Mouse (Mus musculus) MEL (cell line): ENCODE measurements around the gene Msrb1. TPM values are rescaled to one million over a fixed set of nuclear protein-coding genes. Genes with fewer than 3 reads are reported as not detected.
A peak's percentile ranks its signal among the peaks of the same experiment; 100 is the strongest.

ENCODE experiments used
- DNase-seq: peaks from one replicate; pipeline ENCODE4 v3.0.0; 2011; ENCODE audit warnings: low read depth, low spot score
- H3K27ac ChIP-seq: 2 replicates; pipeline ENCODE4 v1.5.1; 2012; ENCODE audit warnings: low read depth, mild to moderate bottlenecking, control low read depth, low read length, moderate library complexity; ENCODE audit not compliant: control insufficient read depth
- H3K27me3 ChIP-seq, 2 experiments: fragments of 150-350 bp in 1 of 2; sonication (generic) in 1 of 2; 2 replicates each; pipeline ENCODE4 v1.6.1; 2012; ENCODE audit warnings: low read length in 2 of 2, mild to moderate bottlenecking in 2 of 2, improper control_type of control experiment in 1 of 2, moderate library complexity in 1 of 2; ENCODE audit not compliant: insufficient read depth in 2 of 2, control insufficient read depth in 1 of 2
- H3K36me3 ChIP-seq, 2 experiments: 2 replicates each; pipeline ENCODE4 v1.6.1; 2012 to 2014; ENCODE audit warnings: low read length in 2 of 2, improper control_type of control experiment in 1 of 2, inconsistent platforms in 1 of 2, mild to moderate bottlenecking in 1 of 2; ENCODE audit not compliant: insufficient read depth in 2 of 2, control insufficient read depth in 1 of 2
- H3K4me1 ChIP-seq, 2 experiments: fragments of 150-350 bp in 1 of 2; sonication (generic) in 1 of 2; 2 replicates each; pipeline ENCODE4 v1.6.1; 2012; ENCODE audit warnings: low read length in 2 of 2, improper control_type of control experiment in 1 of 2, mild to moderate bottlenecking in 1 of 2; ENCODE audit not compliant: insufficient read depth in 2 of 2, control insufficient read depth in 1 of 2
- H3K4me3 ChIP-seq, 2 experiments: fragments of 150-350 bp in 1 of 2; sonication (generic) in 1 of 2; 2 replicates each; pipeline ENCODE4 v1.5.1; 2012; ENCODE audit warnings: low read depth in 2 of 2, low read length in 2 of 2, mild to moderate bottlenecking in 2 of 2, moderate library complexity in 2 of 2, control low read depth in 1 of 2, improper control_type of control experiment in 1 of 2; ENCODE audit not compliant: control insufficient read depth in 1 of 2, insufficient read depth in 1 of 2
- H3K79me2 ChIP-seq: 2 replicates; pipeline ENCODE4 v1.6.1; 2012; ENCODE audit warnings: mild to moderate bottlenecking, low read length, moderate library complexity; ENCODE audit not compliant: control insufficient read depth, poor library complexity, insufficient read depth
- H3K9ac ChIP-seq: 2 replicates; pipeline ENCODE4 v1.6.1; 2012; ENCODE audit warnings: low read depth, mild to moderate bottlenecking, control low read depth, low read length, moderate library complexity; ENCODE audit not compliant: control insufficient read depth, poor library complexity, severe bottlenecking
- H3K9me3 ChIP-seq: fragments of 150-350 bp; sonication (generic); replicated peaks from 2 replicates; pipeline ENCODE4 v1.6.1; 2012; ENCODE audit warnings: mild to moderate bottlenecking, low read length, improper control_type of control experiment, moderate library complexity; ENCODE audit not compliant: insufficient read depth
- BHLHE40 ChIP-seq: IDR thresholded peaks from 2 replicates; pipeline ENCODE4 v1.6.1; 2012; ENCODE audit warnings: low read depth, mild to moderate bottlenecking, inconsistent platforms, low read length, improper control_type of control experiment, borderline replicate concordance
- CHD1 ChIP-seq: IDR thresholded peaks from 2 replicates; pipeline ENCODE4 v1.6.1; 2012; ENCODE audit warnings: low read depth, mild to moderate bottlenecking, inconsistent platforms, low read length, improper control_type of control experiment
- CHD2 ChIP-seq: IDR thresholded peaks from 2 replicates; pipeline ENCODE4 v1.6.1; 2011; ENCODE audit warnings: low read length, improper control_type of control experiment
- CTCF ChIP-seq, 3 experiments: IDR thresholded peaks in 2 of 3; conservative IDR thresholded peaks in 1 of 3; 2 replicates each; pipeline ENCODE4 v1.5.1; 2011 to 2012; ENCODE audit warnings: low read length in 3 of 3, low read depth in 2 of 3, mild to moderate bottlenecking in 2 of 3, improper control_type of control experiment in 1 of 3, inconsistent platforms in 1 of 3, mixed read lengths in 1 of 3, moderate library complexity in 1 of 3; ENCODE audit not compliant: control insufficient read depth in 1 of 3, insufficient read depth in 1 of 3, poor library complexity in 1 of 3, severe bottlenecking in 1 of 3
- E2F4 ChIP-seq: IDR thresholded peaks from 2 replicates; pipeline ENCODE4 v1.6.1; 2011; ENCODE audit warnings: low read depth, low read length, improper control_type of control experiment, borderline replicate concordance
- ELF1 ChIP-seq: IDR thresholded peaks from 2 replicates; pipeline ENCODE4 v1.6.1; 2014; ENCODE audit warnings: low read depth, mild to moderate bottlenecking, inconsistent platforms, low read length, improper control_type of control experiment, moderate library complexity
- EP300 ChIP-seq, 2 experiments: IDR thresholded peaks; 2 replicates each; pipeline ENCODE4 v1.6.1; 2011; ENCODE audit warnings: improper control_type of control experiment in 2 of 2, low read length in 2 of 2, low read depth in 1 of 2, mild to moderate bottlenecking in 1 of 2
- ETS1 ChIP-seq: IDR thresholded peaks from 2 replicates; pipeline ENCODE4 v1.6.1; 2012; ENCODE audit warnings: low read depth, mild to moderate bottlenecking, inconsistent platforms, low read length, improper control_type of control experiment, moderate library complexity
- GATA1 ChIP-seq: IDR thresholded peaks from 2 replicates; pipeline ENCODE4 v1.6.1; 2011; ENCODE audit warnings: low read depth, low read length, improper control_type of control experiment
- HCFC1 ChIP-seq: IDR thresholded peaks from 2 replicates; pipeline ENCODE4 v1.6.1; 2012; ENCODE audit warnings: low read depth, mild to moderate bottlenecking, inconsistent platforms, low read length, improper control_type of control experiment, moderate library complexity
- JUND ChIP-seq: IDR thresholded peaks from 2 replicates; pipeline ENCODE4 v1.6.1; 2011; ENCODE audit warnings: low read depth, mild to moderate bottlenecking, improper control_type of control experiment, low read length
- KAT2A ChIP-seq: conservative IDR thresholded peaks from 2 replicates; pipeline ENCODE4 v1.6.1; 2012; ENCODE audit warnings: low read depth, low read length, improper control_type of control experiment, inconsistent platforms
- MAX ChIP-seq: IDR thresholded peaks from 2 replicates; pipeline ENCODE4 v1.6.1; 2011; ENCODE audit warnings: low read length, improper control_type of control experiment
- MEF2A ChIP-seq: IDR thresholded peaks from 2 replicates; pipeline ENCODE4 v1.6.1; 2014; ENCODE audit warnings: low read depth, mild to moderate bottlenecking, inconsistent platforms, low read length, improper control_type of control experiment; ENCODE audit not compliant: poor library complexity, insufficient replicate concordance, severe bottlenecking; ENCODE audit errors: extremely low read depth
- MYB ChIP-seq: IDR thresholded peaks from 2 replicates; pipeline ENCODE4 v1.6.1; 2011; ENCODE audit warnings: mild to moderate bottlenecking, low read depth, low read length, improper control_type of control experiment
- MYC ChIP-seq: IDR thresholded peaks from 2 replicates; pipeline ENCODE4 v1.6.1; 2011; ENCODE audit warnings: low read depth, mild to moderate bottlenecking, low read length, improper control_type of control experiment, moderate library complexity
- NELFE ChIP-seq: IDR thresholded peaks from 2 replicates; pipeline ENCODE4 v1.6.1; 2011; ENCODE audit warnings: low read depth, low read length, improper control_type of control experiment
- NRF1 ChIP-seq: IDR thresholded peaks from 2 replicates; pipeline ENCODE4 v1.6.1; 2014; ENCODE audit warnings: low read depth, mild to moderate bottlenecking, inconsistent platforms, low read length, improper control_type of control experiment, moderate library complexity; ENCODE audit not compliant: poor library complexity, insufficient read depth, severe bottlenecking
- POLR2A ChIP-seq, 2 experiments: IDR thresholded peaks; 2 replicates each; pipeline ENCODE4 v1.6.1; 2011 to 2012; ENCODE audit warnings: low read length in 2 of 2, mild to moderate bottlenecking in 2 of 2, control low read depth in 1 of 2, improper control_type of control experiment in 1 of 2, low read depth in 1 of 2, moderate library complexity in 1 of 2; ENCODE audit not compliant: control insufficient read depth in 1 of 2, insufficient read depth in 1 of 2, poor library complexity in 1 of 2
- POLR2AphosphoS2 ChIP-seq: IDR thresholded peaks from 2 replicates; pipeline ENCODE4 v1.6.1; 2011; ENCODE audit warnings: low read length, improper control_type of control experiment
- POLR2AphosphoS5 ChIP-seq: IDR thresholded peaks from 2 replicates; pipeline ENCODE4 v1.6.1; 2012; ENCODE audit warnings: low read depth, borderline replicate concordance, mild to moderate bottlenecking, inconsistent platforms, low read length, moderate library complexity, mixed read lengths
- RAD21 ChIP-seq: IDR thresholded peaks from 2 replicates; pipeline ENCODE4 v1.6.1; 2011; ENCODE audit warnings: mild to moderate bottlenecking, low read depth, low read length, improper control_type of control experiment
- RCOR1 ChIP-seq: IDR thresholded peaks from 2 replicates; pipeline ENCODE4 v1.6.1; 2012; ENCODE audit warnings: low read depth, mild to moderate bottlenecking, inconsistent platforms, low read length, improper control_type of control experiment
- SIN3A ChIP-seq: IDR thresholded peaks from 2 replicates; pipeline ENCODE4 v1.6.1; 2012; ENCODE audit warnings: low read length, improper control_type of control experiment, inconsistent platforms
- SMC3 ChIP-seq: IDR thresholded peaks from 2 replicates; pipeline ENCODE4 v1.6.1; 2011; ENCODE audit warnings: low read depth, low read length, improper control_type of control experiment
- TAL1 ChIP-seq: IDR thresholded peaks from 2 replicates; pipeline ENCODE4 v1.6.1; 2012; ENCODE audit warnings: mild to moderate bottlenecking, inconsistent platforms, low read length, moderate library complexity, mixed read lengths
- USF1 ChIP-seq: IDR thresholded peaks from 2 replicates; pipeline ENCODE4 v1.6.1; 2014; ENCODE audit warnings: low read depth, mild to moderate bottlenecking, inconsistent platforms, low read length, improper control_type of control experiment, moderate library complexity
- USF2 ChIP-seq, 2 experiments: IDR thresholded peaks; 2 replicates each; pipeline ENCODE4 v1.6.1; 2011 to 2012; ENCODE audit warnings: improper control_type of control experiment in 2 of 2, low read length in 2 of 2, borderline replicate concordance in 1 of 2, inconsistent platforms in 1 of 2, low read depth in 1 of 2, mild to moderate bottlenecking in 1 of 2; ENCODE audit not compliant: insufficient read depth in 1 of 2
- ZC3H11A ChIP-seq: IDR thresholded peaks from 2 replicates; pipeline ENCODE4 v1.6.1; 2012; ENCODE audit warnings: low read depth, mild to moderate bottlenecking, inconsistent platforms, low read length, improper control_type of control experiment
- ZKSCAN1 ChIP-seq: IDR thresholded peaks from 2 replicates; pipeline ENCODE4 v1.6.1; 2012; ENCODE audit warnings: low read depth, mild to moderate bottlenecking, inconsistent platforms, low read length, improper control_type of control experiment, moderate library complexity
- ZMIZ1 ChIP-seq: IDR thresholded peaks from 2 replicates; pipeline ENCODE4 v1.6.1; 2012; ENCODE audit warnings: low read depth, mild to moderate bottlenecking, inconsistent platforms, low read length, improper control_type of control experiment, moderate library complexity
- polyA plus RNA-seq, 2 experiments: library from polyadenylated mRNA; stranded (reverse) in 1 of 2; unstranded in 1 of 2; fragments of >175 nt in 1 of 2; fragments of >200 nt in 1 of 2; gene quantifications; 2 replicates each; pipeline versions ENCODE4 v1.2.1 to v1.2.4; 2012; ENCODE audit warnings: low replicate concordance in 2 of 2, low read depth in 1 of 2; ENCODE audit not compliant: insufficient read length in 2 of 2, insufficient read depth in 1 of 2, missing spikeins in 1 of 2
- total RNA-seq: library from RNA; depleted of rRNA; stranded (reverse); fragments of 300-350 nt; gene quantifications from 2 replicates; pipeline ENCODE4 v1.2.3, GENCODE M21; 2012

Gene Msrb1
- total and polyA plus RNA-seq, 3 experiments, result 31.9 to 58.6 TPM; not detected in 1

DNA sequence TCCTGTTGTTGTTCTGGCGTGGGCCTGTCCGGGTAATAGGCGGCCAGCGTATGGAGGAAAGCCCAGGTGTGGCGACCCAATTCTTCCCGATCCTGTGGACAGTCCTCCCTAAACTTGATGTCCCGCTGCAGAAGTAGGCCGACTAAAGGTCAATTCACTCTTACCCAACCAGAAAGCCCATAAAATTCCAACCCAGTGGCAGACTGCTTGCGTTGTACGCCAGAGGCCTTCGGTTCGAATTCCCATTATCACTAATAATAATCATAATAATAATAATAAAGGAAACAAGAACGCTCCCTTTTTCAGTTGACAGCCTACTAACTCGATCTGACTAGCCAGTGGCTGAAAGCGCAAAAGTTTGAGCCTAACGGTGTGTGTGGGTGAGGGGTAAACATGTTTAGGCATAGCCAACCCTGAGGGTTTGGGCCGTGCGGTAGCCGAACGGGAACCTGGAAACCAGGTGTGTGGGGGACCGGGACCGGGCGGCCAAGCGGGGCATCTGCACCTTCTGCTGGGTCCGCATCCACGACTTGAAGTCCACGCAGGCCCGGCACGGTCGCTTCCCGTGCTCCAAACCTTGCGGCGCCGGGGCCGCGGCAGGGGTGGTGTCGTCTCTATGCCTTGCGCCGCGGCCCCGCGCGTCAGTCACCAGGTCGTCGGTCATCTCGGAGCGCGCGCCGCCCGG lies 41.0 kb upstream of the Msrb1 start:
- no peaks in the 10 kb centered on the region for H3K9me3 ChIP-seq
- no peak for DNase-seq
- no peaks in the 10 kb centered on the region for H3K27me3 ChIP-seq
- H3K4me1 ChIP-seq, result peaks cover 2 to 10% of the 10 kb centered on the region in 2 experiments; a peak in 1 of 4 replicates
- H3K36me3 ChIP-seq, result peaks cover 0 to 2% of the 10 kb centered on the region in 2 experiments; a peak in 1 of 4 replicates
- no peak for TF ChIP-seq ELF1
- 0 out of 2 replicates have a peak, but pooled peaks have one; percentile 4 for TF ChIP-seq MYC
- no peak for TF ChIP-seq POLR2AphosphoS5
- no peak for TF ChIP-seq ETS1
- no peak for TF ChIP-seq ZMIZ1
- no peak for TF ChIP-seq TAL1
- no peak for TF ChIP-seq KAT2A
- no peak for TF ChIP-seq NRF1
- no peak; the same call in 1 of the 2 replicates for TF ChIP-seq POLR2AphosphoS2
- TF ChIP-seq MAX, result 0 out of 2 replicates have a peak, but pooled peaks have one; percentile 4
- no peak; the same call in 1 of the 2 replicates for TF ChIP-seq HCFC1
- no peak for TF ChIP-seq MEF2A
- TF ChIP-seq MYB, result no peak
- no peak for TF ChIP-seq E2F4
- TF ChIP-seq CTCF (IDR thresholded peaks at IDR 0.05 in 2 of 3, conservative IDR thresholded peaks at IDR 0.05 in 1 of 3; ENCODE audit: control insufficient read depth in 1 of 3, insufficient read depth in 1 of 3, low read depth in 2 of 3, low read length in 3 of 3, poor library complexity in 1 of 3, severe bottlenecking in 1 of 3), result no peak
- TF ChIP-seq USF2 (IDR thresholded peaks at IDR 0.05; ENCODE audit: borderline replicate concordance in 1 of 2, insufficient read depth in 1 of 2, low read depth in 1 of 2, low read length in 2 of 2), result no peak
- TF ChIP-seq POLR2A (IDR thresholded peaks at IDR 0.05; ENCODE audit: control insufficient read depth in 1 of 2, insufficient read depth in 1 of 2, low read depth in 1 of 2, low read length in 2 of 2, poor library complexity in 1 of 2), result no peak; a peak in 1 of 4 replicates
- no peak for TF ChIP-seq EP300 (IDR thresholded peaks at IDR 0.05; ENCODE audit: low read depth in 1 of 2, low read length in 2 of 2)
- no peak for TF ChIP-seq SMC3
- TF ChIP-seq RAD21, result no peak
- TF ChIP-seq JUND, result no peak
- 0 out of 2 replicates have a peak, but pooled peaks have one; percentile 58 for TF ChIP-seq SIN3A
- no peak for TF ChIP-seq CHD2
- no peak for TF ChIP-seq USF1
- TF ChIP-seq BHLHE40, result no peak
- TF ChIP-seq CHD1, result 0 out of 2 replicates have a peak, but pooled peaks have one; percentile 36
- no peak for TF ChIP-seq RCOR1
- TF ChIP-seq GATA1, result no peak
- TF ChIP-seq NELFE, result no peak
- TF ChIP-seq ZC3H11A, result no peak
- TF ChIP-seq ZKSCAN1, result no peak
- peak overlapping the region; percentile 78 to 99 for H3K4me3 ChIP-seq
- peak overlapping the region; percentile 75 for H3K27ac ChIP-seq
- peak overlapping the region; percentile 85 for H3K9ac ChIP-seq
- H3K79me2 ChIP-seq, result peaks cover 8% of the 10 kb centered on the region
